In the genomic region with DNA sequence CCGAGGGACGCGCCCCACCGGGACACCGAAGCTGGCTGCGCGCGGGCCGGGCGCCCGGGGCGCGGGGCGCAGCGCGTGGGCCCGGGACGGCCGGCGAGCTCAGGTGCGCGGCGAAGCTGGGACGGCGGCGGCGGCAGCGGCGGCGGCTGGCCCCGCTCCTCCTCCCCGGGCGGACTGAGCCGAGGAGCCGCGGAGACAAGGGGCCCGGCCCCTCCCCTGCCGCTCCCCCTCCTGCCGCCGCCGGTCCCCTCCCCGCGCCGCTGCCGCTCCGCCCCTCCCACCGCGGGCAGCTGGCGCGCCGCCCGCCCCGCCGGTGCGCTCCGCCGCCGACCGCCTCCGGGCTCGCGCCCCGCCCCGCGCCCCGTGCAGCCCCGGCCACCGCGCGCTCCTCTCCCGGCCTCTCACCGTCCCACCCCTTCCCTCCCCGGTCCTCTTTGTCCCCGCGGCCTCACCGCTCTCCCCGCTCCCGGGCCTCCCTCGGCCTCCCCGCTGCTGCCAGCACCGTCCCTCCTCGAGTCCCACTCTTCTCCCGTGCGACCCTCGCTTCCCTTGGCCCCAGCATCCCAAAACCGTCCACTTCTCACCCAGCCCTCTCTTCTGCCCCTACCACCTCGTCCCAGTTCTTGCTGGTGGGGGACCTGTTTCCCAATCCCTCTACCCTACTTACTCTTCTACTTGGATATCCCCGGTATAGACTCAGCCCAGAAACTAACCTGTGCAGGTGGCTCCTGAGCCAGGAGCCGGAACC, we compare ENCODE assay signal across 8 mouse cellular contexts. TPM values are rescaled to one million over a fixed set of nuclear protein-coding genes. Genes with fewer than 3 reads are reported as not detected.
A peak's percentile ranks its signal among the peaks of the same experiment; 100 is the strongest.
DNase-seq lines count a peak whose midpoint lies in the region; ATAC-seq and TF ChIP-seq lines count a peak whose summit lies in the region.

A gene (minus strand): TSS at position 166 of the 748 bp plus-strand sequence.

- H3K9me3 ChIP-seq in intestine, postnatal 0 days (ENCODE audit: control insufficient read depth), result no peaks in the 10 kb centered on the region
- no peaks in the 10 kb centered on the region for H3K9me3 ChIP-seq in midbrain, embryonic 15.5 days

- no peak for TF ChIP-seq POLR2A in cerebellum, adult 2 months (IDR thresholded peaks at IDR 0.05; ENCODE audit: borderline replicate concordance, insufficient read depth, low read length)

- no peak within 1 kb of the TSS for H3K27ac ChIP-seq in cerebellum, adult 2 months (ENCODE audit: insufficient read depth, low read length)
- H3K27ac ChIP-seq in intestine, postnatal 0 days (ENCODE audit: low read depth, low read length), result peak within 1 kb of the TSS; percentile 28; the same call in 1 of the 2 replicates
- H3K27ac ChIP-seq in midbrain, embryonic 15.5 days, result peak within 1 kb of the TSS; percentile 93

- WGBS in cerebellum, adult 2 months, result 3% methylated on average over 64 of the region's 89 CpGs
- WGBS in intestine, postnatal 0 days, result 5% methylated on average over 40 of the region's 89 CpGs
- WGBS in midbrain, embryonic 15.5 days, result 1% methylated on average over 38 of the region's 89 CpGs

- peak within 1 kb of the TSS; percentile 98 for H3K4me2 ChIP-seq in intestine, postnatal 0 days (replicated peaks; ENCODE audit: low read depth)
- peak within 1 kb of the TSS; percentile 83 for H3K4me2 ChIP-seq in midbrain, embryonic 15.5 days

- peak; percentile 8 to 25 for DNase-seq in cerebellum, adult 2 months
- no peak for DNase-seq in cerebellum, adult 8-10 months
- peak in 1 of 2 experiments; percentile 5 for DNase-seq in adrenal gland, postnatal 4 days (ENCODE audit: low spot score in 2 of 2)
- DNase-seq in gastrocnemius, postnatal 25 days, result peak; percentile 35
- DNase-seq in liver, result peak; percentile 27
- DNase-seq in thymus, postnatal 14 days, result peak; percentile 79

- H3K9ac ChIP-seq in intestine, postnatal 0 days (ENCODE audit: low read depth, low read length), result peak within 1 kb of the TSS; percentile 53
- peak within 1 kb of the TSS; percentile 86 for H3K9ac ChIP-seq in midbrain, embryonic 15.5 days

- 0 out of 2 replicates have a peak, but pooled peaks cover 4% of the 10 kb centered on the region for H3K4me1 ChIP-seq in cerebellum, adult 2 months (ENCODE audit: control insufficient read depth, insufficient read depth, low read length)
- no peaks in the 10 kb centered on the region for H3K4me1 ChIP-seq in intestine, postnatal 0 days (replicated peaks; ENCODE audit: control insufficient read depth, insufficient read depth, low read length)
- H3K4me1 ChIP-seq in midbrain, embryonic 15.5 days, result peaks cover 28% of the 10 kb centered on the region

- H3K36me3 ChIP-seq in intestine, postnatal 0 days (ENCODE audit: control insufficient read depth, insufficient read depth), result no peaks in the 10 kb centered on the region
- H3K36me3 ChIP-seq in midbrain, embryonic 15.5 days (replicated peaks), result no peaks in the 10 kb centered on the region

- H3K4me3 ChIP-seq in cerebellum, adult 2 months (replicated peaks; ENCODE audit: insufficient read depth, low read depth, low read length), result peak within 1 kb of the TSS; percentile 34
- peak within 1 kb of the TSS; percentile 67 for H3K4me3 ChIP-seq in intestine, postnatal 0 days (ENCODE audit: low read depth, low read length)
- H3K4me3 ChIP-seq in midbrain, embryonic 15.5 days, result peak within 1 kb of the TSS; percentile 66

- peak; percentile 71 for ATAC-seq in intestine, postnatal 0 days
- peak; percentile 57 for ATAC-seq in midbrain, embryonic 15.5 days (replicated peaks)

- H3K27me3 ChIP-seq in cerebellum, adult 2 months (ENCODE audit: control insufficient read depth, insufficient read depth, low read length), result peaks cover 9% of the 10 kb centered on the region; the same call in 1 of the 2 replicates
- peaks cover 3% of the 10 kb centered on the region; the same call in 1 of the 2 replicates for H3K27me3 ChIP-seq in intestine, postnatal 0 days (replicated peaks; ENCODE audit: control insufficient read depth, insufficient read depth, low read length)
- no peaks in the 10 kb centered on the region for H3K27me3 ChIP-seq in midbrain, embryonic 15.5 days (replicated peaks)

- no peak for TF ChIP-seq CTCF in cerebellum, adult 2 months (IDR thresholded peaks at IDR 0.05; ENCODE audit: borderline replicate concordance, insufficient read depth, low read depth, low read length)
- no peak for TF ChIP-seq CTCF in intestine, postnatal 0 days (IDR thresholded peaks at IDR 0.05; ENCODE audit: low read depth)

RNA-seq across cellular contexts. Expression of the gene that starts here (rescaled TPM):
- 2.2 and 2.9 TPM in 2 replicates for polyA plus RNA-seq in cerebellum, adult 2 months (2012; rRNA removed)
- total RNA-seq in adrenal gland, postnatal 4 days (2021), result 10 to 100 TPM; 12.0 to 14.4 TPM
- under 1 TPM in 1 of 2 experiments, not detected in 1; 0.16 TPM for total RNA-seq in gastrocnemius, postnatal 25 days (2021)
- polyA plus RNA-seq in intestine, postnatal 0 days (2015; fragmentation: Nextera tagmentation; extraction: Ambion mirVana), result 2.0 and 2.1 TPM in 2 replicates
- 37.3 and 40.5 TPM in 2 replicates for polyA plus RNA-seq in midbrain, embryonic 15.5 days (2015; fragmentation: Nextera tagmentation; extraction: Ambion mirVana)

Comparison
In these comparisons a context has a peak if more than half of its experiments do, and no peak if none do; other contexts are left out.
1. RNA of the gene that starts here (total RNA-seq): 12.0 to 14.4 TPM in adrenal gland, postnatal 4 days; 0.16 TPM in gastrocnemius, postnatal 25 days; every median in the first group is over 10 times any median in the second.
2. Peak in DNase-seq in gastrocnemius, postnatal 25 days; RNA of the gene not detected or under 1 TPM.
3. Peak in every context shown above with its lines, with median percentiles within 50 percentile points of each other: H3K4me3 ChIP-seq.